Mouse (Mus musculus) limb, embryonic 10.5 days (tissue): ENCODE measurements around the gene Tmc5. TPM values are rescaled to one million over a fixed set of nuclear protein-coding genes. Genes with fewer than 3 reads are reported as not detected.

Experiments
- DNase-seq: peaks from one replicate; pipeline ENCODE4 v3.0.0-alpha.2; 2017; ENCODE audit warnings: low spot score
- H3K27ac ChIP-seq: fragments of 300-500 bp; sonication (generic); 2 replicates; pipeline ENCODE4 v1.5.1; 2016; ENCODE audit warnings: mild to moderate bottlenecking
- H3K27me3 ChIP-seq: fragments of 300-500 bp; sonication (generic); 2 replicates; pipeline ENCODE4 v1.6.1; 2016; ENCODE audit warnings: low read depth, mild to moderate bottlenecking; ENCODE audit not compliant: poor library complexity, severe bottlenecking
- H3K36me3 ChIP-seq: fragments of 300-500 bp; sonication (generic); 2 replicates; pipeline ENCODE4 v1.6.1; 2016; ENCODE audit warnings: mild to moderate bottlenecking, moderate library complexity
- H3K4me1 ChIP-seq: fragments of 300-500 bp; sonication (generic); 2 replicates; pipeline ENCODE4 v1.6.1; 2016
- H3K4me3 ChIP-seq: fragments of 300-500 bp; sonication (generic); 2 replicates; pipeline ENCODE4 v1.5.1; 2016; ENCODE audit warnings: mild to moderate bottlenecking, moderate library complexity
- H3K9me3 ChIP-seq: fragments of 300-500 bp; sonication (generic); replicated peaks from 2 replicates; pipeline ENCODE4 v1.6.1; 2016; ENCODE audit warnings: mild to moderate bottlenecking
- WGBS: fragments of 180-500 bp; shearing (Covaris S2); methylation state at CpG from one replicate; pipeline ENCODE4 v1.1.7; 2016; 5-methylcytosine and 5-hydroxymethylcytosine counted together
- polyA plus RNA-seq: library from polyadenylated mRNA; unstranded; fragments of >200 nt; fragmentation: Nextera tagmentation; extraction: Ambion mirVana; gene quantifications from 2 replicates; pipeline ENCODE4 v1.2.1, GENCODE M21; 2016

Gene Tmc5
- polyA plus RNA-seq, 1 experiment from 2014 or later = not detected

DNA sequence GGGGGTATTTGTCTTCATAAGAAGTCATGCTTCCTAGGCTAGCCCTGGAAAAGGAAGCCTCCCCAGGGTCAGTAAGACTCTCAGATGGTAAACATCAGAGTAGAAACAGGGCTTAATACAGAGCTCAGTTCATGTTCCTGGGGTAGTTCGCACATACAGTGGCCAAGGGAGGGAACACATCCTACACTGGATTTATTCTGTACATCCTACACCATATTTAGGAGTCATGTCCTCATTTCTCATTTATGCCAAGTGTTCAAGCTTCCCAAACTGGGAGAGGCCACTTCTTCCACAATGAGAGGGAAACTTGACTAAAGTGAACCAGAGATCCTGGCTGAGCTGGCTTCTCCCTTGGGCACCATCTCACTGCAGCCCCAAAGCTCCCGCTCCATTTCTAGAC, 70.7 kb downstream of the Tmc5 start:
- no peak for DNase-seq
- no peaks in the 10 kb centered on the region for H3K36me3 ChIP-seq
- no peaks in the 10 kb centered on the region for H3K27me3 ChIP-seq
- H3K9me3 ChIP-seq = no peaks in the 10 kb centered on the region
- no peaks in the 10 kb centered on the region for H3K4me1 ChIP-seq
- H3K4me3 ChIP-seq = no peak overlapping the region
- 95% methylated on average over 2 of the region's 2 CpGs for WGBS
- H3K27ac ChIP-seq = no peak overlapping the region

DNA sequence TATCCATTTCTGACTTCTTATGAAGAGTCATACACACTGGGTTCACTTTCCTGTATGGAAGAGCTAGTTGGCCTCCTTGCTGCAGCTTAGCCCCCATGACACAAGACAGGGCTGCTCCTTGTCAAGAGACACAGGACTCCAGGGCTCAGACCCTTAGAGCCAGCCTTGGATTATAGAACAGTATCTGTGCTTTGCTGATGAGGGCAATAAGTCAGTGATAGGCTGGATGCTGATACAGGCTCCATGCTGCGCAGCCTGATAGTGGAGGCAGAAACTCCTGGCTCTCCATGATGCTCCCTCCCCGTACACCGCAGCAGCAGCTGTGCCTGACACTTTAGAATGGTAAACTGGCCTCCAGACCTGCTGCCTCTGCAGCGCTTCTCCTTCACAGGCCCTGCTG, 73.0 kb downstream of the Tmc5 start:
- DNase-seq = no peak
- no peaks in the 10 kb centered on the region for H3K9me3 ChIP-seq
- 57% methylated on average over 4 of the region's 4 CpGs for WGBS
- no peaks in the 10 kb centered on the region for H3K27me3 ChIP-seq
- H3K27ac ChIP-seq = no peak overlapping the region
- no peak overlapping the region for H3K4me3 ChIP-seq
- H3K36me3 ChIP-seq = no peaks in the 10 kb centered on the region
- no peaks in the 10 kb centered on the region for H3K4me1 ChIP-seq

DNA sequence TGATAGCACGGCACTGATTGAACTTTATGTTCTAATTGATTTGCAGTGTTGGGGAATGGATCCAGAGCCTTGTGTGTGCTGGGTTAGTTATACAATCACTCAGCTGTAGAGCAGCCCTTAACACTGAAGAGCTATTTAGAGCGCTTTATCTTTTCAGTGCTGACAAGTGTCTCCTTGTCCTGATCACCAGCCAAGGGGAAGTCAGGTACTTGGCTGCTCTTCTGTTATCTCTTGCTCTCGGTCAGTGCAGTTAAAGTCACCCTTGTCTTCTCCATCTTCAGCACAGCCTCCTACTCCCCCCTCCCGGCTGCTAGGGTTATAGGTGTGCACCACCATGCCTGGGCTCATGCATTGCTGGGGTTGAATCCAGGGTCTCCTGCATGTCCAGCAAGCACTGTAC, 79.7 kb downstream of the Tmc5 start:
- no peak for DNase-seq
- 92% methylated on average over 4 of the region's 4 CpGs for WGBS
- Histone ChIP-seq H3K9me3 (no peaks in the 10 kb centered on the region), H3K4me1 (no peaks in the 10 kb centered on the region), H3K27me3 (no peaks in the 10 kb centered on the region), H3K4me3 (no peak overlapping the region), H3K27ac (no peak overlapping the region), H3K36me3 (no peaks in the 10 kb centered on the region)

DNA sequence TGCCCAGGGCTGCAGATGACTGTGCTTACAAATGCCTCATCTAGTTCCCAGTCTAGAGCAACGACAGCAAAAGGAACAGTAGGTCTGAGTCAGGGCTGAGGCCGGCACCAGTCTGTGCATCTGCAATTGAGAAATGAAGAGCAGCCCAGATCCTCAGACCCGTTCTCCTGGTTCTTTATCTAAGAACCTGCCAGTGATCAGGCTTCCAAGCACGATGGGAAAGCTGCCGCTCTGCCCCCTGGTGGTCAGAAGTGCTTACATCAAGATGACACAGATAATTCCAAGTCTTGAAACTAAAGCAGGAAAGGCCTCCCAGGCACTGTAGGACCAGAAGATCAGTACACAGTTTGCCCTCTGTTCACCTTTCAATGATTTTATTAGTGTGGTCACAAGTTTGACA, 91.1 kb downstream of the Tmc5 start:
- Histone ChIP-seq H3K36me3 (peaks cover 63% of the 10 kb centered on the region), H3K27me3 (no peaks in the 10 kb centered on the region), H3K9me3 (no peaks in the 10 kb centered on the region), H3K4me3 (no peak overlapping the region), H3K4me1 (no peaks in the 10 kb centered on the region), H3K27ac (no peak overlapping the region)
- WGBS = 27% methylated on average over 5 of the region's 5 CpGs
- DNase-seq = peak; percentile 86

DNA sequence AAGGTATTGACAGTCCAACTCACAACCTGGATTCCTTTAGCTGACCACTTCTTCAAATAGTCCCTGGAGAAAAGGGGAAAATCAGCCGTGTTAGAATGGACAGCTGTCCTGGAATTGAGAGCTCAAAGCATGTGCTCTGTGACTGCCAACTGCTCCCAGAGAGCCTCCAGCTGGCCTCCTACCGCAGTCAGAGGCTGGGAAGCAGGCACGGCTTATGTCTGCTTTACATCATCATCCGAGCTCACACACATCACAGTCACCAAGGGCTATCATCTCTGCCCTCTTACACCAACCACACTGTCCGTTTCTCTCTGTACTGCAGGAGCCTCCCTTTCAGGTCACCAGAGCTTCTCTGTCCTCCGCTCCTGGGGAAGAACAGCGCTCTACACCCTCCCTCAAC, 92.0 kb downstream of the Tmc5 start:
- no peaks in the 10 kb centered on the region for H3K4me1 ChIP-seq
- H3K27ac ChIP-seq = no peak overlapping the region
- peaks cover 70% of the 10 kb centered on the region for H3K36me3 ChIP-seq
- no peaks in the 10 kb centered on the region for H3K9me3 ChIP-seq
- no peak for DNase-seq
- no peak overlapping the region for H3K4me3 ChIP-seq
- H3K27me3 ChIP-seq = no peaks in the 10 kb centered on the region
- 92% methylated on average over 7 of the region's 7 CpGs for WGBS

DNA sequence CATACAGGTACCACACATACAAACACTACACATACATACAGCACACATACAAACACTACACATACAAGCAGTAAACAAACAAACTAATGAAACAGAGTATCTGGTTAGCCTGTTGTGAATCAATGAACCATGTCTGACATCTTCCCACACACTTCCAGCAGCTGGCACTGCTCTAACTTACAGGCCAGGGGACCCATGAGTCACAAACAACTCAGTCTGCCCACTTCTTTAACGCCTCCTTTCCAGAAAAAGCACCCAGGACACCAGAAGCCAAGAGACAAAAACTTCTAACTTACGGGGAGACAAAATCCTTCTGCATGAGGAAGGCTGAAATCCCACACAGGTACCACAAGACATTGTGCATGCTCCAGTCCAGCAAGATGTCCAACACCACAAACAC, 94.2 kb downstream of the Tmc5 start:
- DNase-seq = no peak
- Histone ChIP-seq H3K4me1 (no peaks in the 10 kb centered on the region), H3K9me3 (no peaks in the 10 kb centered on the region), H3K36me3 (peaks cover 90% of the 10 kb centered on the region), H3K27ac (no peak overlapping the region), H3K4me3 (no peak overlapping the region), H3K27me3 (no peaks in the 10 kb centered on the region)
- WGBS = 91% methylated on average over 2 of the region's 2 CpGs

DNA sequence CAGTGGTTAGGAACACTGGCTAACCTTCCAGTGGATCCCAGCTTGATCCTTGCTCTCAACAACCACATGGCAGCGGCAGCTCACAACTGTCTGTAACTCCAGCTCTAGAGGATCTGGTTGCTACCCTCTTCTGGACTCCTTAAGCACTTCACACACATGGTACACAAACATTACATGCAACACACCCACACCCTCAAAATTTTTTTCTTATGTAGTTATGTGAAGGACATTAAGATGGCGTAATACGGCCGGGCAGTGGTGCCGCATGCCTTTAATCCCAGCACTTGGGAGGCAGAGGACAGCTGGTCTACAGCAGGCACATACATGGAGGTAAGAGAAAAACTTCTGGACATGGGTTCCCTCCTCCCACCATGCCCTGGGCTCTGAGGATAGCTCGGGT, 99.0 kb downstream of the Tmc5 start:
- no peaks in the 10 kb centered on the region for H3K4me1 ChIP-seq
- H3K27me3 ChIP-seq = no peaks in the 10 kb centered on the region
- no peak for DNase-seq
- no peaks in the 10 kb centered on the region for H3K9me3 ChIP-seq
- no peak overlapping the region for H3K27ac ChIP-seq
- no peak overlapping the region for H3K4me3 ChIP-seq
- 96% methylated on average over 6 of the region's 6 CpGs for WGBS
- H3K36me3 ChIP-seq = peaks cover 70% of the 10 kb centered on the region

DNA sequence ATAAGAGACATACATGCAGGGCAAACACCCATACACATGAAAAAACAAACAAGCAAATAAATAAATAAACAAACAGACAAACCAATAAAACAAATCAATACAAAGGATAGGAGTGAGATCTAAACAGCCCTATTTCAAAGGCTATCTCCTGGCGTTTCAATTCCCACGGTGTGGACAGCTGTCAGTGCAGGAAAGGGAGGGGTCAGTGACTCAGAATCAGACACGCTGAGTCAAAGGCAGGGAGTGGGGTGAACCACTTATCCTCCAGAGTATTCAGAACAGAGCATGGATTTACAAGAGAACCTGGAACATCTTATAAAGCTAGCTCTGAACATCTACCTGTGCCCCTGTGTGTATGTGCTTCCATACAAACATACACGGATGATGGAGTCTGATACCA, 100.1 kb downstream of the Tmc5 start:
- Histone ChIP-seq H3K4me3 (no peak overlapping the region), H3K9me3 (no peaks in the 10 kb centered on the region), H3K27me3 (no peaks in the 10 kb centered on the region), H3K27ac (no peak overlapping the region), H3K4me1 (no peaks in the 10 kb centered on the region), H3K36me3 (peaks cover 61% of the 10 kb centered on the region)
- 86% methylated on average over 4 of the region's 4 CpGs for WGBS
- DNase-seq = no peak

DNA sequence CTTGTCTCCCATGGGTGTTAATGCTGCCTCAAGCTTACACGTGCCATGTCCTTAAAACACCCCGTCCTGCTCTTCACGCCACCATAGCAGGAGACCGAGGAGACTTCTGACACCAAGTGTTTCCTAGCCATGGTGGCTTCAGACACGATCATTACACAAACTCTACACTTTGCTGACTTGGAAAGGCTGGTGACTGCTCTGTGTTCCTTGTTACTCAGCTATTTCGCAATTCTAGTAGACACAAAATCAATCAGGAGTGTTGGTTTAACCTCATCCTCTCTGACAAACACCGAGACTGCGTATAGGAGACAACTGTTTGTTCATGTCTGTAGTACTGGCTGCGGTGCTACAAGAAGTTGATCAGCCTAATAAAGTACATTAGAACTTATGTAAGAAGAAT, 101.8 kb downstream of the Tmc5 start:
- WGBS = 94% methylated on average over 9 of the region's 9 CpGs
- H3K9me3 ChIP-seq = no peaks in the 10 kb centered on the region
- no peaks in the 10 kb centered on the region for H3K27me3 ChIP-seq
- no peak overlapping the region for H3K27ac ChIP-seq
- H3K4me1 ChIP-seq = peaks cover 5% of the 10 kb centered on the region; the same call in 1 of the 2 replicates
- DNase-seq = no peak
- H3K4me3 ChIP-seq = no peak overlapping the region
- peaks cover 47% of the 10 kb centered on the region for H3K36me3 ChIP-seq

DNA sequence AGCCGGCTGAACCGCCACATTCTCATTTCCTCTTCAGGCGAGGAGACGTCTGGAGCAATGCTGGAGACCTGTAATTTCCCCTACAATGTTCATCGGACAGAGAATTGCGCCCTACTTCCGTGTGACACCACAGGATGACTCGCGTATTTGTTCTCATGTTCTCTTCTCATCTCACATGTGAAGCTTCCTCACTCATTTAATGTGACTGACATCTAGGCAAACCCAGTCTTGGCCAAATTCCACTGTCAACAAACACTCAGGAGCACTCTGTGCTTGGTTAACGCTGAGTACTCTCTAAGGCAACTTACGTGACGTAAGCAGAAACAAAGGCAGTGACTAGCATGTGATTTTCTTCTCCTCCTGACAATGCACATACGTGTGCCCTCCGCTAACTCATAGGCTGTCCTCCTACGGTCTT, 106.1 kb downstream of the Tmc5 start:
- peaks cover 7% of the 10 kb centered on the region for H3K36me3 ChIP-seq
- WGBS = 94% methylated on average over 15 of the region's 15 CpGs

DNA sequence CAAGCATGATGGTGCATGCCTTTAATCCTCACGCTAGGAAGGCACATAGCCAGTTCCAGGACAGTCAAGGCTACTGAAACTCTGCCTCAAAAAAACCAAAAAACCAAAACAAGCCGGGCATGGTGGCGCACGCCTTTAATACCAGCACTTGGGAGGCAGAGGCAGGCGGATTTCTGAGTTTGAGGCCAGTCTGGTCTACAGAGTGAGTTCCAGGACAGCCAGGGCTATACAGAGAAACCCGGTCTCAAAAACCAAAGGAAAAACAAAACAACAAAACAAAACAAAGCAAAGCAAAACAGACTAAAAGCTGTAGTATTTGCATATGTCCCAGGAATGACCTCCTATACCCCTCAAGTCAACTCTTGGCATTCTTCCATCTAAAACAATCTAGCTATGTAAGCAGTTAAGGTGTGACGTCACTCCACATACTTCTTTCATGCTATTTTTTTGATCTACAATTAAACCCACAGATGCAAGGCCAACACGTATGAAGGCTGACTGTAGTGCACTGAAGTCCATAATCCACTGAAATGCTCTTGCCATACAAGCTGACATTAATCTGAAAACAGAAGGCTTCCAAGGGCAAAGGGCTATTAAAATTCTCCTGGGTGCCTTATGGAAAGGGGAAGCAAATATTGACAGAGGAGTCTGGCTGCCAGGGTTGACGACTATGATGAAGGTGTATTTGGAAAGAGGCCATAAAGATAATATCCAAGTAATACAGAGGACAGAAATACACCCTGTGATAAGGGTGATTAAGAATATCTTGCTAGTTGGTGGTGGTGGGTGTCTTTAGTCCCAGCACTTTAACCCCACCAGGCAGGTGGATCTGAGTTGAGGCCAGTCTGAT, 107.1 kb downstream of the Tmc5 start:
- Histone ChIP-seq H3K4me3 (peak overlapping the region; percentile 84), H3K9me3 (no peaks in the 10 kb centered on the region), H3K27me3 (no peaks in the 10 kb centered on the region), H3K27ac (no peak overlapping the region), H3K36me3 (no peaks in the 10 kb centered on the region; the same call in 1 of the 2 replicates), H3K4me1 (peaks cover 25% of the 10 kb centered on the region)
- DNase-seq = no peak
- WGBS = 92% methylated on average over 9 of the region's 9 CpGs

More for the DNA sequence above, 106.1 kb downstream of the Tmc5 start:
- no peak overlapping the region for H3K27ac ChIP-seq
- no peaks in the 10 kb centered on the region for H3K9me3 ChIP-seq
- no peak overlapping the region for H3K4me3 ChIP-seq
- no peaks in the 10 kb centered on the region for H3K27me3 ChIP-seq
- no peak for DNase-seq
- H3K4me1 ChIP-seq = peaks cover 25% of the 10 kb centered on the region

DNA sequence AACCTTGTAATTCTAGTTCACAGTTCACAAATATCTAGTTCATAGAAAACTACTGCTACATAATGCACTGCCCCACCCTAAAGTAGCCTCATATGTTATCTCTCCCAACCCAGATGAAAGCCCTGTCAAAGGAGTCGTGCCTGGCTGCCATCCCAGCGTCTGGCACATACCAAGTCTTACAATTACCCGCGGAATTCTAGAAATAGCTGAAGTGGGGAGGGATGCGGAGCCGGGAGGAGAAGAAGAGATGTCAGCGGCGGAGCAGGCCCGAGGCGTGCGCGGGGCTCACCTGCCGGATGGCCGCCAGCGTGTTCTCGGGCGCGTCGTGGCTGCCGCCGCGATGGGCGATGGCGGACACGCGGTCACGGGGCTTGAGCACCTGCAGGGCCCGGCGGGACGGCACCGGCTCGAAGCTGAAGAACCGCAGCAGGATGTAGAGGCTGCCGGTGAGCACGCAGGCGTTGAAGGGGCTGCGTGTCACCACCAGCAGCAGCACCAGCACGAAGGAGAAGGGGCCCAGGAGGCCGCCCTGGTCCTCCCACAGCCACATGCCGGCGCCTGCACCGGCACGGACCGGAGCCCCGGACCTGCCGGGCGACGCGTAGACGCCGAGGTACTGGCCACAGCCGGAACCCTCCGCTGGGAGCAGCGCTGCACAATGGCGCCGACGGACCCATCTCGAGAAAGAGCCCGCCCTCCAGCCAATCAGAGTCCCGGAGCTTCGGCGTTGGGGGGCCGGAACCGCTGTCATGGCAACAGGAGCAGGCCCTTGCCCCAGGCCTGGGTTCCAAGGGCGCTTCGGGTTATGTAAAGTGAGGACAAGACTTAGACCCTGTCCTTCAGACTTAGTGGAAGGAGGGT, 108.2 kb downstream of the Tmc5 start, which contains the start of gene Gde1:
TSS of gene Gde1 (minus strand) at position 678 of the 861 bp plus-strand sequence.
- DNase-seq = peak; percentile 95
- WGBS = under 1% methylated on average over 66 of the region's 66 CpGs
- Histone ChIP-seq H3K4me1 (peaks cover 25% of the 10 kb centered on the region), H3K9me3 (no peaks in the 10 kb centered on the region), H3K27me3 (no peaks in the 10 kb centered on the region), H3K27ac (peak within 1 kb of the TSS; percentile 92), H3K36me3 (no peaks in the 10 kb centered on the region; the same call in 1 of the 2 replicates), H3K4me3 (peak within 1 kb of the TSS; percentile 84)

DNA sequence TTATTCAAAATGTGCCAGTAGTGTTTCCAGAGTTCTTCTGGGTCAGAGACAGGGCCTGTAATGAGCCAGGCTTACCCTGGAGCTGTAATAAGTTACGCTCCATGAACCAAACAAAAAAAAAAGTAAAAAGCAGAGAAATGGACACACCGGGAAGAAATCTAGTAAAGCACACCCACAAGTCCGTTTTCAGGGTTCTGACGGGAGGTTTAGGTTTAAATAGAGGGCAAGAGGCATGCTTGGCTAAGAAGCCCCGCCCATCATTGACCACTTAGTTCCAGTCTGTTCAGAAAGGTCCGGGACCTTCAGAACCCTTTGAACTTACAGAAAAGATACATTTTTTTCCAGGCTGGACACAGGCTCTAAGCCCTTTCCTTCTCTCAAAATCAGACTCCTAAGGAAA, 109.0 kb downstream of the Tmc5 start:
- DNase-seq = no peak
- WGBS = 52% methylated on average over 6 of the region's 6 CpGs
- Histone ChIP-seq H3K36me3 (no peaks in the 10 kb centered on the region; the same call in 1 of the 2 replicates), H3K27me3 (no peaks in the 10 kb centered on the region), H3K4me1 (peaks cover 25% of the 10 kb centered on the region), H3K27ac (peak overlapping the region; percentile 92), H3K4me3 (peak overlapping the region; percentile 84), H3K9me3 (no peaks in the 10 kb centered on the region)
